Mouse (Mus musculus) 3134 (cell line): Measurements from ENCODE around the gene Vmn2r7.
"Not testable (repeated sequence)": the region's sequence is repeated elsewhere in the genome, so short reads cannot be mapped to it uniquely, and the experiment has no call there.

Source experiments
- DNase-seq: peaks from one replicate; pipeline ENCODE4 v3.0.0-alpha.2; 2011; ENCODE audit warnings: low spot score; ENCODE audit not compliant: insufficient read length; ENCODE audit errors: extremely low read depth

Vmn2r7 gene

DNA sequence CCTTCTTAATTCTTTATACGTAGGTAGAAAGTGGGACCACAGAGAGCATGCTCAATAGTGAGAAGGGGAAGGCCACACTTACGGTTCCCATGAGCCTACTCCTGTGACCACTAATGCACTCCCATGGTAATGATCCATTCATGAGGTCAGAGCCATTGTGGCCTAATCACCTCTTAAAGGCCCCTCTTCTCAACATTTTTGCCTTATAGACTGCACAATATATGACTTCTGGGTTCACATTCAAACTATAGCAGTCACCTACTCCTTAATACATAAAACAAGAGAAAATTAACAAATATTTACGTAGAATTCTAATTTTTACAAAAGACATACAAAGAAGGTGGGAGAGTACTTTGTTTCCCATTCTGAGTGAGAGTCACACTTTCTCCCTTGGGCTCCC is at the start of gene Vmn2r7:
Gene Vmn2r7, minus strand, starts transcription at position 101 of the 400 bp plus-strand sequence.
- DNase-seq, result not testable (repeated sequence)

DNA sequence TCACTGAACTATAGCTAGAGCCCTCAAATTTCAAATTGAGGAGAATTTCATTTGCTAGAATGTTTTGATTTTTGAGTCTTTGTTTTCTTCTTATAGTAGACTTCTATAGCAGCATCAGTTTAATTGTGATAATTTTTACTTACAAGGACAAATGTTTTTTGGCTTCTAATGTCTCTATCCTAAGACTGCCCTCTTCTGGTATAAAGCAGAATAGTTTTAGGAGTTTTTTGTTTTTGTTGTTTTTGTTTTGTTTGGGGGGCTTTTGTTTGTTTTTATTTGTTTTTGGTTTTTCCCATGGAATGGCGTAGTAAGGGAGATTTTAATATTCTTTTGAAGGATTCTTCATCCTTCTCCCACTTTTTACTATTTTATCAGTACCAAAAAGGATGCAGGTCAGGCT is 45.2 kb upstream of the Vmn2r7 start:
- no peak for DNase-seq

DNA sequence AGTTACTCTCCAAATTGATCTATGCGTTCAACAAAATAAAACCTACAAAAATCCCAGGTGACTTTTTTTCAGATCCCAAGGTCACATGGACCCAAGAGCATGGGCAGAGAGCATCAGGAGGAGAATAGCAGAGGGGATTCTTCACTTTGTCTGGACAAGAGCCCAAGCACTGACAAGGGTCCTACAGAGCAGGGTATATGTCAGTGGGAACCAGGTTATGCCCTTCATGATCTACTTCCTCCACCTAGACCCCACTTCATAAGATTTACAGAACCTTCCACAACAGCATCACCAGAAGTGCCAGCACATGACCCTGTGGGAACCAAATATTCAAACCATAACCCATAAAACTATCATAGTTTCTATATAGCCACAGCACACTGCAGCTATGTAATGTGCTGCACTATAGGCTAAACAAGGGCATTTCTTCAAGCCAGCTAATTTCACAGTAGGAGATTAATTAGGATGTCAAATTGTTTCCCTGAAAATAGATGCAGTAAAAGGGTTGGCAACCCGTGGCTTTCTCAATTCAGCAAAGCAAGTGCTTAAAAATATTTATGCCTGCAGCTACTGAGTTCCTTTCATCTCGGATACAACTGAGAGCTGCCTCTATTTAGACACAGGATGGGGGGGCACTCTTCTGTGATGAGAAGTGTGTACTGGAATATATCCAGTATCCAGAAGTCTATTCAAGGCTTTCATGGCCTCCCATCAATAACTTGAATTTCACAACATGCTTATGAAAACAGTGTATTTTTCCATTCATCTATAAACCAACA is 33.8 kb upstream of the Vmn2r7 start:
- DNase-seq, result no peak

DNA sequence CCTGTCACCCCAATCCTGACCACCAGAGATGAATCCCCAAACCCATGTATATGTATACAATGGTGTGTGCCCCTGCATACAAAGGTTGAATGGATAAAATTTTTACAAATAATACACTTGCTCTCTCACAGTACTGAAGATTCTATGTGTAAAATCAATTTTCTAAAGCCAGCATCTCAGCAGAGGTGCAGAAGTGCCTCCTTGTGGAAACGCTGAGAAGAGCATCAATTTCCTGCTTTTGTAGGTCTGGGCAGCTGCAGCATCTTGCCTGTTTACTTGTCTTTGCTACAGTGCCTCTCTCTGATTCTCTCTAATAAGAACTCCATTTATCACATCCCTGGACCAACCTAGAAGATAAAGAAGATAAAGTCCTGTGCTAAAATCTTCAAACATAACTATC is 32.1 kb upstream of the Vmn2r7 start:
- DNase-seq, result no peak

DNA sequence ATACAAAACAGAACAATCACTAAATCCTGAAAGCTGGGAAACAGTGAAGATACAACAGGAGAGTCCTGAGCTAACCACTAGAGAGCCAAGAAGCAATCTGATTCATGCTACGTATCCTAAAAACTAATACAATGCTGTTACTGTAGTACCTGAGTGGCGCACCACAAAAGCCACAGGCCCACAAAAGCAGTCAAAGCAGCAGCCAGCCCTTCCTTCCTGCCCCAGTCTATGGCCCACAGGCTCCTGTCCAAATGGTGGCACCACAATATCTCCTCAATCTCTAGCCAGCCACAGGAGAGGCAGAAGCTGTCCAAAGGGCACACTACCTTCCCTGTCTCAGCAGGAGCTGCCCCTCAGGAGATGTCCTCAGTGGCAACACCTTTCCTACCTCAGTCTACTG is 1.7 kb downstream of the Vmn2r7 start:
- DNase-seq, result no peak

DNA sequence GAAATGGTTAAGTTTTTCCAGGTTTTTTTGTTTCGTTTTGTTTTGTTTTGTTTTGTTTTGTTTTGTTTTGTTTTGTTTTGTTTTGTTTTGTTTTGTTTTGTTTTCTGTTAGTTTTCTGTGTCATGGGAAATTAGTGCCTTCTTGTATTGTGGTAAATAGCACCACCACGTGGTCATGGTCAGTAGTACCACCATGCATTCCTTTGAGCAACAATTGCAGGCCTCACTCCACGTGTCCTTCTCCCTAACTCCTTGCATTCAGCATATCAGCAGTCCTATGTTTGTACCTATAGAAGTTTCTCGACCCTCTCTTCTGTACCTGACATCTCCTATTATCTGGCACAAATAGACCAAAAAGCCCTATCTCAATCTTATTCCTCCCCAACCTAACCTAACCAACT is 2.3 kb downstream of the Vmn2r7 start:
- DNase-seq, result peak; percentile 4

DNA sequence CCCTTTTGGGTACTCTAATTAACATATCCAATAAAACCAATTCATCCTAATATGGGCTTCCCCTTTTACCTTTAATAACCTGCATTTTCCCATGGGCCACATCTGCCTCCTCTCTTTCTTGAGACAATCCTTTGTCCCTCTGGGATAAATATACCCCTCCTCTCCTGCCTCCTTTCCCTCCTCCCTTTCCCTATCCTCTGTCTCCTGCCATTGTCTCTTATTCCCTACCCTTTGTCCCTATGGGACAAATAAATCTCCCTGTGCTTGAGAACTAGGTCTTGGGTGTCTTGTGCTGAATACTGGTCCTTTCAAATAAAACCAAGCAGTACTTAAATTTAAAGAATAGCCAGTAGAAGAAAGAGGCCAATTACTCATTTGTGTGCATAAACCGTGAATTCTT is 13.4 kb downstream of the Vmn2r7 start:
- no peak for DNase-seq

DNA sequence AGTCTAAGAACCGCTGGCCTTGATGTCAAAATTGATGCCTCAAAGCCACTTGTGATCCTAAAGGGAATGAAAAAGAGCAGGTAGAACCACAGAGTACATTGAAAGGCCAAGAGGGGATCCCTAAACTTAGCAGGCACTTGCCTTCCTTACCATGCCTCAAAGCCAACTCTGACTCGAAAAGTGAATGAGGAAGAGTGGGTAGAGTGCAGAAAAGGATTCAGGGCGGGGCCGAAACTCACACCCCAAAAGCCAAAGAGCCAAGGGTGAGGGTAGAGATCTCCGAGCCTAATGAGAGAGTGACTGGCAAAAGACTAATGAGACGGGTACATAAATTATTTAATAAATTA is 53.3 kb downstream of the Vmn2r7 start:
- DNase-seq, result no peak

DNA sequence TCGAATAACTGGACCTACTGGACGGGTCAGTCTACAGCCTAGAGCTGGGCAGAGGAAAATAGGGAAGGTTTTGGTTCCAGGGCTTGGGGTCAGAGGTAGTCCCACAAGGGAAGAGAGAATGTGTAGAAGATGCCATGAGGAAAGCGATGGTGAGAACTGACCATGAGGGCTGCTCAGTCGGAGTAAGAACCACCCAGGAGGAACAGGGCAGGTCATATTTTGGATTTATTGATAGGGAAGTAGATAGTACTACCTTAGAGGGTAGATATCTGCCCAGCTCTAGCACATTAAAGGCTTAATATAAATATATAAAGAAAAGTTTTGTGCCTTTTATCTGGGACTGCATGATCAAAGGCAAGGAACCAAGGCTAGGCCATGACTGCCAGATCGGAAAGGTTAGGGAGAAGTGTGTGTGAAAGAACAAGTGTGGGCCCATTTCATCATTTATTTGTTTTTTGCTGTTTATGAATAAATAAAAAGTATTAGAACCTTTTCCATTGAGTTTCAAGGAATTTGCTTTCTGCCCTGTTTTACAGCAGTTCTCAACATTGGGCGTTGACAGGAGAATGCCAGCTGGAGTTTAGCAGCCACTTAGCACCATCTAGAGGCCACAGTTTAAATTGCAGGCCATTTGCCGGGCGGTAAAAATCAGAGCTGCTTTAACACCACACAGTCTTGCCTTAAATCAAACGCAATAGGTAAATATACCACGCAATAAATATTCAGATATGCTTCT is 53.9 kb downstream of the Vmn2r7 start:
- peak; percentile 10 for DNase-seq

DNA sequence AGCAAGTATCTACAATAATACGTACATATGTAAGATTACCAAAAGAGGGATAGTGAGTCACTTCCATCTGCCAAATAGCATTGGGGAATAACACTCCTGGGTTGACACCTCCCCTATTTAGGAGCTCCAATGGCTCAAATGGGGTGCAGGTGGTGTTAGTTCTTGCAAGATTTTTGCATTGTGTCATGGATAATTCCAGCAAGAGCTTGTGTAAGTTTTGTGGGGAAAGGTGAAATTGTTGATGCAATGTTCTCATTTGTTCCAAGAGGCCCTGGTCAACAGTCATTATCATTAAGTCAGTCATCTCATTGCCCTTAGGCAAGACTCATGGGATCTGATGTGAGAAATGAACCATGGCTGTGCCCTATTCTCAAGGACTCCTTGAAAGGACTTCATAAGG is 61.7 kb downstream of the Vmn2r7 start:
- no peak for DNase-seq

DNA sequence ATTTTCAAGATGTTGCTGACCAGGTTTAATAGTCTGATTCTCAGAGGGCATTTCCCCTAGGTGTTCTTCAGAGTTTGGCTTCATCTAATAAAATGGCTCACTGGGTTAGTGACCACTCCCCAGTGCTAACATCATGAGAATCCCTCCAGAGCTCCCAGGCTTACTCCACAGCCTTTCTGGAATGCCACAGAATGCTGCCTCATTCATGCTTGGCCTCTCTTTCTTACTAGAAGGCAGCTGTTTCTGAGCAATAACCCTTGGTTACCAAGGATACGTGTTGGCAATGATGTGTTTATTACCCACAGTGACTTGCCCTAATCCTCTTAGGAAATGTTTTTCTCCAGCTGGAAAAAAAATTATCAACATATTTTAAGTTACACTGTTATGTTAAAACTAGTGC is 72.4 kb downstream of the Vmn2r7 start:
- no peak for DNase-seq

DNA sequence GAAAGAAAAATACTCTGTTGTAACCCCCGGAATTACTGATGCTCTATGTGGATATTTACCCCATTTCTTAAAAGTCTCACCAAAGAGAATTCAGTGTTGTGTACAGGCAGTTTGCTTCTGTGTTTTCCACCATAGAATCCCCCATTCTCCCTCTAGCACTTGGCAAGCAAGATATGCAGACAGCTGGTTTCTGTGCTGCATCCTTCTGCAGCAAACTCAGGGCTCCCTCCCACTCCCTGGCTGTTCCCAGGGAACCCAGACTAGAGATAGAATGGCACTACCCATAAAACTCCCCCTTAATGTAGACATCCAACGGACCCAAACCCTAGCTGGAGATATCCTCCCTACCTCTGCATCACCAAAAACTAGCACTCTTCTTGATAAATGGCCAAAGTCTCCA is 88.4 kb downstream of the Vmn2r7 start:
- DNase-seq, result no peak

DNA sequence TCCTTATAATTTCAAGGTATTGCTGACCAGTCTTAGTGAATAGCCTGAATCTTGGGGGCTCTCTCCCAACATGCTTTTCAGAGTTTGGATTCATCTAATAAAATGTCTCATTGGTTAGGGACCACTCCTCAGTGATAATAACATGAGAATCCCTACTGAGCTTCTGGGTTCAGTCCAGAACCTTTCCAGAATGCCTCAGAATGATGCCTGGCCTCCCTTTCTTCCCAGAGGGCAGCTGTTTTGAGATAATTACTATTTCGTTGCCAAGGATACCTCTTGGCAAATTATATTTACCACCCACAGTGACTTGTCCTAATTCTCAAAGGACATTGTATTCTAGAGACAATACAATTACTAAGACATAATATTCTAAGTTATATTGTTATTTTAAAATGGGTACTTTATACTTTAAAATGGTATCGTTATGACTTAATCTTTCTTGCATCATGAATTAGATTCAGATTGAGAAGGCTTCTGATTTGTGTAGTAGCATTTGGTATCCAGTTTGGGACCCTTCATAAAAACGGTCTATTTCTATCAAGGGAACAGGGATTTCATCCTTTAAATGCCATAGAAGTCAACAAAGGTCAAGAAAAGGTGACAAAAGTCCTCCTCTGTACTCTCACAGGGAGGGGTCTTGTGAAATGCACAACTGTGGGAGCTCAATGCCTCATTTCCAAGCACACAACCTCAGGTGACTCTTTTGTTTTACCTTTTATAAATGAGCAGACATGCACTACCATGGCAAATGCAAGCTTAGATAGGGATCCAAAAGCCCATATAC is 117.2 kb downstream of the Vmn2r7 start:
- not testable (repeated sequence) for DNase-seq

DNA sequence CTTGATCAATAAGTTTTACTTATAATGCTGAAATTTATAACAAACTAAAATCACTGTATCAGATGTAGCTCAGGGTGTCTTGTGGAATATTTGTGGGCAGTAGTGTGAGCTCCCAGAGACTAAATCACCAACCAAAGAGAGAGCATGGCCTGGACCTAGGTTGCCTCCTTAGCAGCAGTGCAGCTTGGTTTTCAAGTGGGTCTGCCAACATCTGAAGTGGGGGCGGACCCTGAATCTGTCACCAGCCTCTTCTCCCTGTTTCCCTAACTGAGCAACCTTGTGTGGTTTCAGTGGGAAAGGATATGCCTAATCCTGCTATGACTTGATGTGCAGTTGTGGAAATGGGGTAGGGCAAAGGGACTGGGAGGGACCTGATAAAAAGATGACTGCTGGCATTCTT is 118.8 kb downstream of the Vmn2r7 start:
- not testable (repeated sequence) for DNase-seq

DNA sequence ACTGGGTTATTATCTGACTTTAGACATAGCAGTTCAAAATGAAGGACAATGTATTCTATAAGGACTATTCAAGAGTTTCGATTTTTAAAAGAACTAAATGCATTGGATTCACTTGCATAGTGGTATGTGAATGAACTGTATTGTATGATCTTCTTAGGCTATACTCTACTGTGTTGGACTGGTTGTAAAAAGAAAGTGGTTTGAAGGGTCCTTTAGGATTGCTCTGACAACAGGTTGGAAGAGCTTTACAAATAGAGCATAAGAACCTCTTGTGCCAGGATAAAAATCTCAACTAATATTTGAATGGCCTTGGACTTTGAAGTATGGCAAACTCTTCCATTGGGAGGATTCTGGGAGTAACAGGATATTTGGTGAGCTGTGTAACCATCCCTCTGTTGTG is 168.5 kb downstream of the Vmn2r7 start:
- DNase-seq, result not testable (repeated sequence)
